Mouse (Mus musculus): Measurements from ENCODE around the gene Milr1. TPM values are rescaled to one million over a fixed set of nuclear protein-coding genes. Genes with fewer than 3 reads are reported as not detected.
"Not testable (repeated sequence)": the region's sequence is repeated elsewhere in the genome, so short reads cannot be mapped to it uniquely, and the experiment has no call there.

The Milr1 gene
- polyA plus RNA-seq, 3 experiments from 2014 or later: 9.0 to 12.2 (median 11.5) TPM

GRCm38 (mm10) chr11:106736614-106737013, 14.4 kb upstream of the Milr1 start:
- no peak for ATAC-seq

- ATAC-seq: no peak
Measured at GRCm38 (mm10) chr11:106737178-106737621, 13.8 kb upstream of the Milr1 start.

- ATAC-seq: no peak
Measured at GRCm38 (mm10) chr11:106739116-106739515, 11.9 kb upstream of the Milr1 start.

- not testable (repeated sequence) for ATAC-seq
Measured at GRCm38 (mm10) chr11:106740724-106741123, 10.3 kb upstream of the Milr1 start.

- no peak for ATAC-seq
Measured at GRCm38 (mm10) chr11:106741232-106741631, 9.8 kb upstream of the Milr1 start.

GRCm38 (mm10) chr11:106741826-106742225, 9.2 kb upstream of the Milr1 start:
- ATAC-seq: no peak

- peak; percentile 70 for ATAC-seq
Measured at GRCm38 (mm10) chr11:106742388-106742841, 8.6 kb upstream of the Milr1 start.

- no peak for ATAC-seq
Measured at GRCm38 (mm10) chr11:106744949-106745348, 6.1 kb upstream of the Milr1 start.

GRCm38 (mm10) chr11:106749557-106750120, 1.4 kb upstream of the Milr1 start:
- not testable (repeated sequence) for ATAC-seq

- peak; percentile 81 for ATAC-seq
Measured at GRCm38 (mm10) chr11:106750121-106750751, 790 bp upstream of the Milr1 start, which contains the start of gene Pecam1. Gene Pecam1, minus strand, starts transcription at chr11:106750628.

- ATAC-seq: peak; percentile 59
Measured at GRCm38 (mm10) chr11:106752103-106752502, 1.1 kb downstream of the Milr1 start.

- ATAC-seq: no peak
Measured at GRCm38 (mm10) chr11:106753314-106753713, 2.3 kb downstream of the Milr1 start.

- ATAC-seq: no peak
Measured at GRCm38 (mm10) chr11:106755583-106755982, 4.6 kb downstream of the Milr1 start.

GRCm38 (mm10) chr11:106759028-106759427, 8.0 kb downstream of the Milr1 start:
- ATAC-seq: no peak

GRCm38 (mm10) chr11:106760511-106760910, 9.5 kb downstream of the Milr1 start:
- no peak for ATAC-seq

- peak; percentile 79 for ATAC-seq
Measured at GRCm38 (mm10) chr11:106762139-106762799, 11.2 kb downstream of the Milr1 start.

- ATAC-seq: no peak
Measured at GRCm38 (mm10) chr11:106762800-106763185, 11.8 kb downstream of the Milr1 start.

GRCm38 (mm10) chr11:106766611-106767162, 15.7 kb downstream of the Milr1 start:
- ATAC-seq: no peak

GRCm38 (mm10) chr11:106767516-106767915, 16.5 kb downstream of the Milr1 start:
- ATAC-seq: no peak

- peak; percentile 65 for ATAC-seq
Measured at GRCm38 (mm10) chr11:106770195-106770974, 19.4 kb downstream of the Milr1 start.

GRCm38 (mm10) chr11:106773061-106773460, 22.0 kb downstream of the Milr1 start:
- ATAC-seq: no peak

- ATAC-seq: no peak
Measured at GRCm38 (mm10) chr11:106776960-106777359, 25.9 kb downstream of the Milr1 start.

- no peak for ATAC-seq
Measured at GRCm38 (mm10) chr11:106777395-106777794, 26.4 kb downstream of the Milr1 start.
